Mouse (Mus musculus): ENCODE measurements around the gene Ntn3. TPM values are rescaled to one million over a fixed set of nuclear protein-coding genes. Genes with fewer than 3 reads are reported as not detected.

Gene Ntn3
- polyA plus RNA-seq, 1 experiment from 2014 or later: 3.0 TPM

GRCm38 (mm10) chr17:24173423-24173822 lies 35.9 kb downstream of the Ntn3 start:
- H3K4me2 ChIP-seq: no peak overlapping the region
- WGBS: 4% methylated on average over 3 of the region's 3 CpGs
- no peaks in the 10 kb centered on the region for H3K9me3 ChIP-seq (ENCODE audit: control insufficient read depth, low read length)
- no peak overlapping the region for H3K9ac ChIP-seq (ENCODE audit: low read length)
- H3K4me1 ChIP-seq (ENCODE audit: control insufficient read depth, insufficient read depth, low read length): peaks cover 4% of the 10 kb centered on the region
- no peaks in the 10 kb centered on the region for H3K36me3 ChIP-seq (ENCODE audit: control insufficient read depth, insufficient read depth, low read length)
- no peaks in the 10 kb centered on the region for H3K27me3 ChIP-seq (ENCODE audit: control insufficient read depth, insufficient read depth, low read length)
- peak; percentile 96 for DNase-seq (ENCODE audit: low spot score, missing footprints)
- ATAC-seq (ENCODE audit: low FRiP score): no peak
- no peak overlapping the region for H3K4me3 ChIP-seq (ENCODE audit: low read depth, low read length)
- no peak overlapping the region for H3K27ac ChIP-seq (ENCODE audit: low read depth, low read length)

DNA sequence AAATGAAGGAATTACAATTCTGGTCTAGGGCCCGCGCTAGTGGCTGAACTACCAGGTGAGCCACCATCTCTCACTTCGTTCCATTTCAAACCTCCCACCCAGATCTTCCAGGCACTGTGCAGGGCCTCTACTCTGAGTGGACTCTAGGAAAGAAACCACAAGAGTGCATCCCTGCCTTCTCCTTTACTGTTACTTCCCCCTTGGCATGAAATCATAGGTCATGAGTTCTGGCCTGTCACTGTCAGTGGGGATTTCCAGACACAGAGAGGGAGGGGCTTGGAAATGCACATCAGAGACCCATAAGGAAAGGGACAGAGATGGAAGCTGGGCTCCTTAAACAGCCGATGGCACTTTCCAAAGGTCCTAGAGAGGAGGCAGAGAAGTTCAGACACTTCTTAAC lies 37.6 kb downstream of the Ntn3 start:
- Histone ChIP-seq H3K9me3 (ENCODE audit: control insufficient read depth, low read length) (no peaks in the 10 kb centered on the region), H3K4me2 (no peak overlapping the region), H3K4me1 (ENCODE audit: control insufficient read depth, insufficient read depth, low read length) (peaks cover 13% of the 10 kb centered on the region), H3K9ac (ENCODE audit: low read length) (no peak overlapping the region), H3K4me3 (ENCODE audit: low read depth, low read length) (no peak overlapping the region), H3K27ac (ENCODE audit: low read depth, low read length) (no peak overlapping the region), H3K36me3 (ENCODE audit: control insufficient read depth, insufficient read depth, low read length) (peaks cover 4% of the 10 kb centered on the region; the same call in 1 of the 2 replicates), H3K27me3 (ENCODE audit: control insufficient read depth, insufficient read depth, low read length) (no peaks in the 10 kb centered on the region)
- WGBS: 94% methylated on average over 4 of the region's 4 CpGs
- no peak for ATAC-seq (ENCODE audit: low FRiP score)
- DNase-seq (ENCODE audit: low spot score, missing footprints): no peak

DNA sequence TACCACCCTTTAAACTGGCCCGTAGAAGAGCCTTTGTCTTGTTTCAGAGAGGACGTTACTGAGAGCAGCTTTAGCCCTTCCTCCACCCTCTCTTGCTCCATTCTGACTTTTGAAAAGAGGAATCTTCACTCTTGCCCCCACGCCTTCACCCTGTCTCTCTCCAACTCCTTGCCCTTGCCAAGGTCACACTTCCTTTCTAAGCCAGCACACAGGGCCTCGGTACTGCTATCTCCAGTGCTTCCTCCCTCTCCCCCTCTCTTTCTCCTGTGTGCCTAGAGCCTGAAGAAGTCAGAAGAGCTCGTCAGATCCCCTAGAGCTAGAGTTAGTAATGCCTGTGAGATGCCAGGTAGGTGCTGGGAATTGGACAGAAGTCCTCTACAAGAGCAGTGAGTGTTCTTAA lies 38.6 kb downstream of the Ntn3 start:
- no peak for DNase-seq (ENCODE audit: low spot score, missing footprints)
- Histone ChIP-seq H3K27me3 (ENCODE audit: control insufficient read depth, insufficient read depth, low read length) (no peaks in the 10 kb centered on the region), H3K9ac (ENCODE audit: low read length) (no peak overlapping the region), H3K4me2 (no peak overlapping the region), H3K36me3 (ENCODE audit: control insufficient read depth, insufficient read depth, low read length) (peaks cover 4% of the 10 kb centered on the region; the same call in 1 of the 2 replicates), H3K4me3 (ENCODE audit: low read depth, low read length) (no peak overlapping the region), H3K9me3 (ENCODE audit: control insufficient read depth, low read length) (no peaks in the 10 kb centered on the region), H3K27ac (ENCODE audit: low read depth, low read length) (no peak overlapping the region), H3K4me1 (ENCODE audit: control insufficient read depth, insufficient read depth, low read length) (peaks cover 13% of the 10 kb centered on the region)
- no peak for ATAC-seq (ENCODE audit: low FRiP score)
- WGBS: 76% methylated on average over 5 of the region's 5 CpGs

DNA sequence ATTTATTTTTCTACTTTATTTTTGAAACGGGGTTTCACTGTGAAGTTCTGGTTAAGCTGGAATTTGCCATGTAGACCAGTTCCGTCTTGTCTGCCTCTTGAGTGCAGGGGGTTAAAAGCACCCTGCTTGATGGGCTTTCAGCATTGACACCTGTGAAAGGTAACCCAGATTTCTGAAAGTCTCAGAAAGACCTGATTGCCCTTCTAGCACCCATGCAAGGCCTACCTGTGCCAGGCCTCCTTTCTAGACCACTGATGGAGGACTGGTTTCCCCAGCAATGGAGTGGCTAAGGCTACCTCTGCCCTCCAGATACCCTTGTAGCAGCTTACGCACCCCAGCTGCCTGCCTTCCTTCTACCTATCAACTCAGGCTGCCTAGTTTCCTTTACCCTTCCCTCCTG lies 39.2 kb downstream of the Ntn3 start:
- ATAC-seq (ENCODE audit: low FRiP score): no peak
- Histone ChIP-seq H3K4me2 (peak overlapping the region; percentile 92), H3K27me3 (ENCODE audit: control insufficient read depth, insufficient read depth, low read length) (no peaks in the 10 kb centered on the region), H3K4me1 (ENCODE audit: control insufficient read depth, insufficient read depth, low read length) (peaks cover 13% of the 10 kb centered on the region), H3K27ac (ENCODE audit: low read depth, low read length) (no peak overlapping the region), H3K9ac (ENCODE audit: low read length) (peak overlapping the region; percentile 93), H3K9me3 (ENCODE audit: control insufficient read depth, low read length) (no peaks in the 10 kb centered on the region), H3K4me3 (ENCODE audit: low read depth, low read length) (peak overlapping the region; percentile 75), H3K36me3 (ENCODE audit: control insufficient read depth, insufficient read depth, low read length) (peaks cover 4% of the 10 kb centered on the region; the same call in 1 of the 2 replicates)
- WGBS: 63% methylated on average over 3 of the region's 3 CpGs
- DNase-seq (ENCODE audit: low spot score, missing footprints): no peak

- Histone ChIP-seq H3K36me3 (ENCODE audit: control insufficient read depth, insufficient read depth, low read length) (peaks cover 4% of the 10 kb centered on the region; the same call in 1 of the 2 replicates), H3K4me3 (ENCODE audit: low read depth, low read length) (peak within 1 kb of the TSS; percentile 75), H3K4me2 (peak within 1 kb of the TSS; percentile 92), H3K4me1 (ENCODE audit: control insufficient read depth, insufficient read depth, low read length) (peaks cover 13% of the 10 kb centered on the region), H3K9ac (ENCODE audit: low read length) (peak within 1 kb of the TSS; percentile 93), H3K27me3 (ENCODE audit: control insufficient read depth, insufficient read depth, low read length) (no peaks in the 10 kb centered on the region), H3K9me3 (ENCODE audit: control insufficient read depth, low read length) (no peaks in the 10 kb centered on the region), H3K27ac (ENCODE audit: low read depth, low read length) (peak within 1 kb of the TSS; percentile 95)
- peak; percentile 90 for ATAC-seq (ENCODE audit: low FRiP score)
- WGBS: under 1% methylated on average over 56 of the region's 58 CpGs
- peak; percentile 99 for DNase-seq (ENCODE audit: low spot score, missing footprints)
Observed at GRCm38 (mm10) chr17:24169317-24170065, 39.8 kb downstream of the Ntn3 start, which contains the start of gene Atp6v0c. Gene Atp6v0c (minus strand): TSS chr17:24169702.

DNA sequence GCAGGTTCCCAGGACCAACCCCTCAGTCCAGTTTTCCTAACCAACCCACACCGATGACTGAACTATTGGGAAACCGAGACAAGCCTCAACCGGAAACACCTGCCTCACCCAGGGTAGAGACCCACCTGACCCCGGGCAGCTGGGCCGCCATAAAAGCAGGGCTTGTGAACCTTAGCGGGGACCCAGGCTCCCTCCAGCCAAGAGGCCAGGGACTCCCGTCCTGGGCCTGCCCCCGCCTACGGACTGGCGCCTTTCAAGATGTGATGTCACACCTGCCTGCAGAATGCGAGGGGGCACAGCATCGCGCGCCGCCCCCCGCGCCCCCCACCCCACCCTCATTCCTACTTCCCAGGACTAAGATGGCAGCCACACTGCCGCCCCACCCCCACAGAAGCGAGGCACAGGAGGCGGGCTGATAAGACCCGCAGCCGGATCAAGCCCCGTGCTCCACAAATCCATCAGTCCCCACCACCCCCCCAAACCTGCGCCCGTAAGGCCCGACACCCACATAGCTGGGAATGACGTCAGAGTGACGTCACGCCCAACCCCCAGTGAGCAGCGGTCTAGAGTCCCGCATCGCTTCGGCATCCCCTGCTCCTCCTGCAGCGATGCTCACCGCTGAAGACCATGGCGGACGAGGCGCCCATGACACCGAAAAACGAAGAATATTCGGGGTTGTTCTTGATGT lies 40.6 kb downstream of the Ntn3 start:
- DNase-seq (ENCODE audit: low spot score, missing footprints): peak; percentile 97
- Histone ChIP-seq H3K4me3 (ENCODE audit: low read depth, low read length) (peak overlapping the region; percentile 75), H3K36me3 (ENCODE audit: control insufficient read depth, insufficient read depth, low read length) (peaks cover 4% of the 10 kb centered on the region; the same call in 1 of the 2 replicates), H3K4me1 (ENCODE audit: control insufficient read depth, insufficient read depth, low read length) (peaks cover 13% of the 10 kb centered on the region), H3K9me3 (ENCODE audit: control insufficient read depth, low read length) (no peaks in the 10 kb centered on the region), H3K9ac (ENCODE audit: low read length) (peak overlapping the region; percentile 93), H3K27ac (ENCODE audit: low read depth, low read length) (peak overlapping the region; percentile 95), H3K4me2 (peak overlapping the region; percentile 92), H3K27me3 (ENCODE audit: control insufficient read depth, insufficient read depth, low read length) (no peaks in the 10 kb centered on the region)
- peak; percentile 73 for ATAC-seq (ENCODE audit: low FRiP score)
- 1% methylated on average over 41 of the region's 41 CpGs for WGBS

GRCm38 (mm10) chr17:24167891-24168505 lies 41.3 kb downstream of the Ntn3 start:
- H3K4me2 ChIP-seq: peak overlapping the region; percentile 92
- no peak for DNase-seq (ENCODE audit: low spot score, missing footprints)
- H3K27ac ChIP-seq (ENCODE audit: low read depth, low read length): no peak overlapping the region
- H3K9ac ChIP-seq (ENCODE audit: low read length): peak overlapping the region; percentile 93
- peaks cover 4% of the 10 kb centered on the region; the same call in 1 of the 2 replicates for H3K36me3 ChIP-seq (ENCODE audit: control insufficient read depth, insufficient read depth, low read length)
- H3K4me1 ChIP-seq (ENCODE audit: control insufficient read depth, insufficient read depth, low read length): peaks cover 15% of the 10 kb centered on the region
- no peak for ATAC-seq (ENCODE audit: low FRiP score)
- WGBS: 71% methylated on average over 7 of the region's 7 CpGs
- no peaks in the 10 kb centered on the region for H3K9me3 ChIP-seq (ENCODE audit: control insufficient read depth, low read length)
- H3K4me3 ChIP-seq (ENCODE audit: low read depth, low read length): peak overlapping the region; percentile 75
- no peaks in the 10 kb centered on the region for H3K27me3 ChIP-seq (ENCODE audit: control insufficient read depth, insufficient read depth, low read length)

DNA sequence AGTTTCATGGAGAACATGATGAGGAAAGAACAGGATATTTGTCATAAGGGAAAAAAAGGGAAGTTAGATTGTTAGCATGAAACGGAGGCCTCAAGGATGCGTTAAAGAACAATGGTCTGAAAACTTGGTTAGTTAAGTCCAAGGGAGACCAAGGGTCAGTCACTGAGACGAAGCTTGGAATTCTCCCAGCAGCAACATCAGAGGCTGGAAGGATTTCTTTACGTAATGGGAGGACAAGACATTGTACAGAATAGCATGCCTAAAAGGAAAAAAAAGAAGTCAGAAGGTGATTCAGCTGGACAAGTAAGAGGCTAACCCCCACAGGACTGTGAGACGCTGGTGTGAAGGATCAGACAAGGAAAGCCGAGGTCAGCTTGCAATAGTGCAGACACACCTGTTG lies 42.2 kb downstream of the Ntn3 start:
- DNase-seq (ENCODE audit: low spot score, missing footprints) (no peak), ATAC-seq (ENCODE audit: low FRiP score) (no peak)
- no peak overlapping the region for H3K27ac ChIP-seq (ENCODE audit: low read depth, low read length)
- peaks cover 4% of the 10 kb centered on the region; the same call in 1 of the 2 replicates for H3K36me3 ChIP-seq (ENCODE audit: control insufficient read depth, insufficient read depth, low read length)
- WGBS: 90% methylated on average over 6 of the region's 6 CpGs
- no peak overlapping the region for H3K4me3 ChIP-seq (ENCODE audit: low read depth, low read length)
- no peak overlapping the region for H3K9ac ChIP-seq (ENCODE audit: low read length)
- no peak overlapping the region for H3K4me2 ChIP-seq
- H3K9me3 ChIP-seq (ENCODE audit: control insufficient read depth, low read length): no peaks in the 10 kb centered on the region
- H3K4me1 ChIP-seq (ENCODE audit: control insufficient read depth, insufficient read depth, low read length): peaks cover 21% of the 10 kb centered on the region
- H3K27me3 ChIP-seq (ENCODE audit: control insufficient read depth, insufficient read depth, low read length): no peaks in the 10 kb centered on the region

All from midbrain, embryonic 11.5 days (tissue).